Mouse (Mus musculus): ENCODE measurements around the gene Lat2. TPM values are rescaled to one million over a fixed set of nuclear protein-coding genes. Genes with fewer than 3 reads are reported as not detected.

Lat2 gene
- polyA plus RNA-seq, 1 experiment: 0.61 TPM

- H3K36me3 ChIP-seq (ENCODE audit: control insufficient read depth, insufficient read depth): peaks cover under 1% of the 10 kb centered on the region
- no peak for TF ChIP-seq MYOD1 (IDR thresholded peaks at IDR 0.05; ENCODE audit: control insufficient read depth, insufficient read length, low read depth)
- no peak for TF ChIP-seq MYOG (IDR thresholded peaks at IDR 0.05; ENCODE audit: control insufficient read depth, extremely low read depth, insufficient read length)
- TF ChIP-seq USF1 (IDR thresholded peaks at IDR 0.05; ENCODE audit: low read depth): no peak
- TF ChIP-seq FOSL1 (IDR thresholded peaks at IDR 0.05; ENCODE audit: insufficient read depth, low read length, poor library complexity, severe bottlenecking): no peak
- TF ChIP-seq MAX (IDR thresholded peaks at IDR 0.05): no peak
- TF ChIP-seq CEBPB (IDR thresholded peaks at IDR 0.05; ENCODE audit: low read depth): no peak
- no peak for TF ChIP-seq CTCF (IDR thresholded peaks at IDR 0.05; ENCODE audit: control insufficient read depth, insufficient read depth, insufficient read length)
- no peak overlapping the region for H3K4me3 ChIP-seq (ENCODE audit: insufficient read depth, poor library complexity, severe bottlenecking)
- H3K79me2 ChIP-seq (ENCODE audit: control insufficient read depth, insufficient read depth): peaks cover 16% of the 10 kb centered on the region
- H3K27me3 ChIP-seq (ENCODE audit: control insufficient read depth, insufficient read depth, insufficient read length): no peaks in the 10 kb centered on the region
- H3K79me3 ChIP-seq (ENCODE audit: low read depth): peaks cover 9% of the 10 kb centered on the region
- H3ac ChIP-seq (ENCODE audit: control insufficient read depth, insufficient read length, low read depth): no peak overlapping the region
These were observed 35.7 kb downstream of the Lat2 start for GRCm38 (mm10) chr5:134579135-134579534.

GRCm38 (mm10) chr5:134577534-134577933 is 37.3 kb downstream of the Lat2 start:
- TF ChIP-seq MYOG (IDR thresholded peaks at IDR 0.05; ENCODE audit: control insufficient read depth, extremely low read depth, insufficient read length) (no peak), MYOD1 (IDR thresholded peaks at IDR 0.05; ENCODE audit: control insufficient read depth, insufficient read length, low read depth) (no peak), CEBPB (IDR thresholded peaks at IDR 0.05; ENCODE audit: low read depth) (no peak), FOSL1 (IDR thresholded peaks at IDR 0.05; ENCODE audit: insufficient read depth, low read length, poor library complexity, severe bottlenecking) (no peak), MAX (IDR thresholded peaks at IDR 0.05) (no peak), CTCF (IDR thresholded peaks at IDR 0.05; ENCODE audit: control insufficient read depth, insufficient read depth, insufficient read length) (no peak), USF1 (IDR thresholded peaks at IDR 0.05; ENCODE audit: low read depth) (no peak)
- Histone ChIP-seq H3ac (ENCODE audit: control insufficient read depth, insufficient read length, low read depth) (no peak overlapping the region), H3K79me2 (ENCODE audit: control insufficient read depth, insufficient read depth) (peaks cover under 1% of the 10 kb centered on the region), H3K4me3 (ENCODE audit: insufficient read depth, poor library complexity, severe bottlenecking) (no peak overlapping the region), H3K27me3 (ENCODE audit: control insufficient read depth, insufficient read depth, insufficient read length) (no peaks in the 10 kb centered on the region), H3K36me3 (ENCODE audit: control insufficient read depth, insufficient read depth) (no peaks in the 10 kb centered on the region), H3K79me3 (ENCODE audit: low read depth) (no peaks in the 10 kb centered on the region)

GRCm38 (mm10) chr5:134576517-134577220 is 38.2 kb downstream of the Lat2 start:
- Histone ChIP-seq H3K27me3 (ENCODE audit: control insufficient read depth, insufficient read depth, insufficient read length) (no peaks in the 10 kb centered on the region), H3K36me3 (ENCODE audit: control insufficient read depth, insufficient read depth) (no peaks in the 10 kb centered on the region)
- TF ChIP-seq MYOD1 (IDR thresholded peaks at IDR 0.05; ENCODE audit: control insufficient read depth, insufficient read length, low read depth): no peak
- no peak for TF ChIP-seq CTCF (IDR thresholded peaks at IDR 0.05; ENCODE audit: control insufficient read depth, insufficient read depth, insufficient read length)
- TF ChIP-seq MAX (IDR thresholded peaks at IDR 0.05): no peak
- TF ChIP-seq MYOG (IDR thresholded peaks at IDR 0.05; ENCODE audit: control insufficient read depth, extremely low read depth, insufficient read length): no peak
- no peak for TF ChIP-seq CEBPB (IDR thresholded peaks at IDR 0.05; ENCODE audit: low read depth)
- no peak for TF ChIP-seq USF1 (IDR thresholded peaks at IDR 0.05; ENCODE audit: low read depth)

GRCm38 (mm10) chr5:134575833-134576232 is 39.0 kb downstream of the Lat2 start:
- Histone ChIP-seq H3K27me3 (ENCODE audit: control insufficient read depth, insufficient read depth, insufficient read length) (no peaks in the 10 kb centered on the region), H3ac (ENCODE audit: control insufficient read depth, insufficient read length, low read depth) (no peak overlapping the region), H3K36me3 (ENCODE audit: control insufficient read depth, insufficient read depth) (no peaks in the 10 kb centered on the region), H3K79me3 (ENCODE audit: low read depth) (no peaks in the 10 kb centered on the region), H3K4me3 (ENCODE audit: insufficient read depth, poor library complexity, severe bottlenecking) (no peak overlapping the region), H3K79me2 (ENCODE audit: control insufficient read depth, insufficient read depth) (no peaks in the 10 kb centered on the region)
- TF ChIP-seq MYOD1 (IDR thresholded peaks at IDR 0.05; ENCODE audit: control insufficient read depth, insufficient read length, low read depth) (no peak), USF1 (IDR thresholded peaks at IDR 0.05; ENCODE audit: low read depth) (no peak), MAX (IDR thresholded peaks at IDR 0.05) (no peak), CEBPB (IDR thresholded peaks at IDR 0.05; ENCODE audit: low read depth) (no peak), MYOG (IDR thresholded peaks at IDR 0.05; ENCODE audit: control insufficient read depth, extremely low read depth, insufficient read length) (no peak), CTCF (IDR thresholded peaks at IDR 0.05; ENCODE audit: control insufficient read depth, insufficient read depth, insufficient read length) (no peak), FOSL1 (IDR thresholded peaks at IDR 0.05; ENCODE audit: insufficient read depth, low read length, poor library complexity, severe bottlenecking) (no peak)

More at GRCm38 (mm10) chr5:134576517-134577220, 38.2 kb downstream of the Lat2 start:
- no peak overlapping the region for H3ac ChIP-seq (ENCODE audit: control insufficient read depth, insufficient read length, low read depth)
- H3K79me2 ChIP-seq (ENCODE audit: control insufficient read depth, insufficient read depth): no peaks in the 10 kb centered on the region
- H3K4me3 ChIP-seq (ENCODE audit: insufficient read depth, poor library complexity, severe bottlenecking): no peak overlapping the region
- no peaks in the 10 kb centered on the region for H3K79me3 ChIP-seq (ENCODE audit: low read depth)

GRCm38 (mm10) chr5:134572508-134573214 is 42.2 kb downstream of the Lat2 start:
- Histone ChIP-seq H3K27me3 (ENCODE audit: control insufficient read depth, insufficient read depth, insufficient read length) (no peaks in the 10 kb centered on the region), H3K4me3 (ENCODE audit: insufficient read depth, poor library complexity, severe bottlenecking) (no peak overlapping the region), H3K79me2 (ENCODE audit: control insufficient read depth, insufficient read depth) (no peaks in the 10 kb centered on the region), H3ac (ENCODE audit: control insufficient read depth, insufficient read length, low read depth) (no peak overlapping the region), H3K36me3 (ENCODE audit: control insufficient read depth, insufficient read depth) (no peaks in the 10 kb centered on the region), H3K79me3 (ENCODE audit: low read depth) (no peaks in the 10 kb centered on the region)
- no peak for TF ChIP-seq MAX (IDR thresholded peaks at IDR 0.05)
- TF ChIP-seq MYOD1 (IDR thresholded peaks at IDR 0.05; ENCODE audit: control insufficient read depth, insufficient read length, low read depth): no peak
- no peak for TF ChIP-seq CEBPB (IDR thresholded peaks at IDR 0.05; ENCODE audit: low read depth)
- no peak for TF ChIP-seq CTCF (IDR thresholded peaks at IDR 0.05; ENCODE audit: control insufficient read depth, insufficient read depth, insufficient read length)
- no peak for TF ChIP-seq USF1 (IDR thresholded peaks at IDR 0.05; ENCODE audit: low read depth)
